Mouse (Mus musculus): ENCODE results near the gene Olfr159. TPM values are rescaled to one million over a fixed set of nuclear protein-coding genes. Genes with fewer than 3 reads are reported as not detected.

Olfr159 gene
- polyA plus RNA-seq, 2 experiments, result not detected

- Histone ChIP-seq H3K36me3 (replicated peaks; ENCODE audit: control insufficient read depth, insufficient read depth, low read depth) (no peaks in the 10 kb centered on the region), H3K27me3 (ENCODE audit: control insufficient read depth, insufficient read depth, low read length) (no peaks in the 10 kb centered on the region), H3K9ac (replicated peaks) (no peak overlapping the region), H3K4me2 (ENCODE audit: low read depth) (no peak overlapping the region), H3K9me3 (ENCODE audit: control insufficient read depth, low read length) (no peaks in the 10 kb centered on the region), H3K27ac (no peak overlapping the region), H3K4me3 (ENCODE audit: insufficient read depth in 1 of 2, low read depth in 2 of 2, low read length in 2 of 2) (no peak overlapping the region), H3K4me1 (replicated peaks; ENCODE audit: control insufficient read depth in 2 of 2, insufficient read depth in 2 of 2, low read length in 1 of 2) (no peaks in the 10 kb centered on the region)
- no peak for TF ChIP-seq CTCF (IDR thresholded peaks at IDR 0.05; ENCODE audit: low read depth)
- TF ChIP-seq EP300 (IDR thresholded peaks at IDR 0.05; ENCODE audit: low read depth), result no peak
- ATAC-seq (ENCODE audit: insufficient read depth) (no peak), DNase-seq (ENCODE audit: low read depth in 3 of 3, low spot score in 3 of 3) (no peak)
- 43% methylated on average over 6 of the region's 6 CpGs for WGBS (ENCODE audit: insufficient replicate concordance)
Measured at GRCm38 (mm10) chr4:43771626-43772025, 817 bp upstream of the Olfr159 start.

- WGBS (ENCODE audit: insufficient replicate concordance), result 78% methylated on average over 2 of the region's 2 CpGs
Measured at GRCm38 (mm10) chr4:43769374-43769773, 1.4 kb downstream of the Olfr159 start.

GRCm38 (mm10) chr4:43768341-43768740 lies 2.5 kb downstream of the Olfr159 start:
- no peak for DNase-seq (ENCODE audit: low read depth in 3 of 3, low spot score in 3 of 3)
- Histone ChIP-seq H3K27me3 (ENCODE audit: control insufficient read depth, insufficient read depth, low read length) (no peaks in the 10 kb centered on the region), H3K4me1 (replicated peaks; ENCODE audit: control insufficient read depth in 2 of 2, insufficient read depth in 2 of 2, low read length in 1 of 2) (no peaks in the 10 kb centered on the region), H3K9ac (replicated peaks) (no peak overlapping the region), H3K36me3 (replicated peaks; ENCODE audit: control insufficient read depth, insufficient read depth, low read depth) (no peaks in the 10 kb centered on the region), H3K27ac (no peak overlapping the region), H3K4me2 (ENCODE audit: low read depth) (no peak overlapping the region), H3K4me3 (ENCODE audit: insufficient read depth in 1 of 2, low read depth in 2 of 2, low read length in 2 of 2) (no peak overlapping the region), H3K9me3 (ENCODE audit: control insufficient read depth, low read length) (no peaks in the 10 kb centered on the region)
- ATAC-seq (ENCODE audit: insufficient read depth), result no peak
- 50% methylated on average over 5 of the region's 5 CpGs for whole genome bisulfite sequencing (ENCODE audit: insufficient replicate concordance)
- no peak for TF ChIP-seq EP300 (IDR thresholded peaks at IDR 0.05; ENCODE audit: low read depth)
- TF ChIP-seq CTCF (IDR thresholded peaks at IDR 0.05; ENCODE audit: low read depth), result no peak

More at GRCm38 (mm10) chr4:43769374-43769773, 1.4 kb downstream of the Olfr159 start:
- Histone ChIP-seq H3K9ac (replicated peaks) (no peak overlapping the region), H3K9me3 (ENCODE audit: control insufficient read depth, low read length) (no peaks in the 10 kb centered on the region), H3K27ac (no peak overlapping the region), H3K4me3 (ENCODE audit: insufficient read depth in 1 of 2, low read depth in 2 of 2, low read length in 2 of 2) (no peak overlapping the region), H3K4me2 (ENCODE audit: low read depth) (no peak overlapping the region), H3K27me3 (ENCODE audit: control insufficient read depth, insufficient read depth, low read length) (no peaks in the 10 kb centered on the region), H3K36me3 (replicated peaks; ENCODE audit: control insufficient read depth, insufficient read depth, low read depth) (no peaks in the 10 kb centered on the region), H3K4me1 (replicated peaks; ENCODE audit: control insufficient read depth in 2 of 2, insufficient read depth in 2 of 2, low read length in 1 of 2) (no peaks in the 10 kb centered on the region)
- DNase-seq (ENCODE audit: low read depth in 3 of 3, low spot score in 3 of 3) (no peak), ATAC-seq (ENCODE audit: insufficient read depth) (no peak)
- TF ChIP-seq EP300 (IDR thresholded peaks at IDR 0.05; ENCODE audit: low read depth) (no peak), CTCF (IDR thresholded peaks at IDR 0.05; ENCODE audit: low read depth) (0 out of 2 replicates have a peak, but pooled peaks have one; percentile 16)

GRCm38 (mm10) chr4:43763410-43763809 lies 7.4 kb downstream of the Olfr159 start:
- DNase-seq (ENCODE audit: low read depth in 3 of 3, low spot score in 3 of 3), result no peak
- Histone ChIP-seq H3K27ac (no peak overlapping the region), H3K9me3 (ENCODE audit: control insufficient read depth, low read length) (no peaks in the 10 kb centered on the region), H3K9ac (replicated peaks) (no peak overlapping the region), H3K4me1 (replicated peaks; ENCODE audit: control insufficient read depth in 2 of 2, insufficient read depth in 2 of 2, low read length in 1 of 2) (no peaks in the 10 kb centered on the region), H3K36me3 (replicated peaks; ENCODE audit: control insufficient read depth, insufficient read depth, low read depth) (no peaks in the 10 kb centered on the region), H3K4me2 (ENCODE audit: low read depth) (no peak overlapping the region), H3K27me3 (ENCODE audit: control insufficient read depth, insufficient read depth, low read length) (no peaks in the 10 kb centered on the region), H3K4me3 (ENCODE audit: insufficient read depth in 1 of 2, low read depth in 2 of 2, low read length in 2 of 2) (no peak overlapping the region)
- no peak for TF ChIP-seq EP300 (IDR thresholded peaks at IDR 0.05; ENCODE audit: low read depth)
- peak; percentile 67 for TF ChIP-seq CTCF (IDR thresholded peaks at IDR 0.05; ENCODE audit: low read depth)
- 19% methylated on average over 7 of the region's 7 CpGs for WGBS (ENCODE audit: insufficient replicate concordance)
- no peak for ATAC-seq (ENCODE audit: insufficient read depth)

GRCm38 (mm10) chr4:43761336-43761735 lies 9.5 kb downstream of the Olfr159 start:
- TF ChIP-seq CTCF (IDR thresholded peaks at IDR 0.05; ENCODE audit: low read depth) (peak; percentile 29), EP300 (IDR thresholded peaks at IDR 0.05; ENCODE audit: low read depth) (no peak)
- no peaks in the 10 kb centered on the region for H3K27me3 ChIP-seq (ENCODE audit: control insufficient read depth, insufficient read depth, low read length)
- ATAC-seq (ENCODE audit: insufficient read depth) (no peak), DNase-seq (ENCODE audit: low read depth in 3 of 3, low spot score in 3 of 3) (no peak)
- WGBS (ENCODE audit: insufficient replicate concordance), result 41% methylated on average over 2 of the region's 2 CpGs
- no peak overlapping the region for H3K4me3 ChIP-seq (ENCODE audit: insufficient read depth in 1 of 2, low read depth in 2 of 2, low read length in 2 of 2)
- H3K27ac ChIP-seq, result no peak overlapping the region
- no peak overlapping the region for H3K9ac ChIP-seq (replicated peaks)
- H3K4me2 ChIP-seq (ENCODE audit: low read depth), result no peak overlapping the region
- H3K4me1 ChIP-seq (replicated peaks; ENCODE audit: control insufficient read depth in 2 of 2, insufficient read depth in 2 of 2, low read length in 1 of 2), result no peaks in the 10 kb centered on the region
- H3K9me3 ChIP-seq (ENCODE audit: control insufficient read depth, low read length), result no peaks in the 10 kb centered on the region
- H3K36me3 ChIP-seq (replicated peaks; ENCODE audit: control insufficient read depth, insufficient read depth, low read depth), result no peaks in the 10 kb centered on the region

Measured in liver, embryonic 14.5 days (tissue).